Mouse (Mus musculus): Measurements from ENCODE around the gene Sbsn.

GRCm38 (mm10) chr7:30707441-30707840 lies 43.8 kb upstream of the Sbsn start:
- no peak for TF ChIP-seq CTCF (conservative IDR thresholded peaks at IDR 0.05; ENCODE audit: low read length)
- TF ChIP-seq POU5F1 (IDR thresholded peaks at IDR 0.05; ENCODE audit: borderline replicate concordance, low read length), result no peak

Measured in E14TG2a.4 (cell line).